Mouse (Mus musculus) megakaryocyte, embryonic 14.5 days (primary cell): ENCODE measurements at regions not wholly inside any gene's neighbourhood (a gene's known extent, or its start where the extent isn't known, plus 50 kb on each side); places are given as distances from the start of the nearest gene placed in this dataset.

Experiments
- FLI1 ChIP-seq: IDR thresholded peaks from 2 replicates; pipeline ENCODE4 v1.6.1; 2012; ENCODE audit warnings: low read length, inconsistent platforms, mixed read lengths
- GATA1 ChIP-seq: IDR thresholded peaks from 3 replicates; pipeline ENCODE4 v1.6.1; 2012; ENCODE audit warnings: mixed read lengths, low read length, inconsistent platforms, borderline replicate concordance

DNA sequence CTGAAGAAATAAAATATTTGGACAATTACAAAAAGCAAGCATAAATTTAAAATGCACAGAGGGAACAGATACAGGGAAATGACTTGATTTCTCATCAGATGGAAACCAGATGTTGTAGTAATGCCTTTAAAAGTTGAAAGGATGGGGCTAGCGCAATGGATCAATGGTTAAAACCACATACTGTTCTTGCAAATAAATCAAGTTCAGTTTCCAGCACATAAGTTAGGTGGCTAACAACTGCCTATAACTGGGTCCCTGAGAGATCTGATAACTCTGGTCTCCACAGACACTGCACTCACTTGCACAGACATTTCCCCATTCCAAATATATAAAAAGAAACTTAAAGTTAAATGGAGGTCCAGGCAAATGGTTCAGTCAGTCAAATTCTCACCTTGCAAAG is 699.7 kb downstream of the Tmem114 start:
- TF ChIP-seq GATA1 (no peak), FLI1 (no peak)
